Mouse (Mus musculus): ENCODE data around the gene Svop. TPM values are rescaled to one million over a fixed set of nuclear protein-coding genes. Genes with fewer than 3 reads are reported as not detected.
A peak's percentile ranks its signal among the peaks of the same experiment; 100 is the strongest.

Svop gene
- total RNA-seq, 2 experiments from 2014 or later: 107 to 115 TPM

- intact Hi-C loops (cut with DNase I): no loop called here
These were observed 86.8 kb downstream of the Svop start for GRCm38 (mm10) chr5:114004573-114004972.

DNA sequence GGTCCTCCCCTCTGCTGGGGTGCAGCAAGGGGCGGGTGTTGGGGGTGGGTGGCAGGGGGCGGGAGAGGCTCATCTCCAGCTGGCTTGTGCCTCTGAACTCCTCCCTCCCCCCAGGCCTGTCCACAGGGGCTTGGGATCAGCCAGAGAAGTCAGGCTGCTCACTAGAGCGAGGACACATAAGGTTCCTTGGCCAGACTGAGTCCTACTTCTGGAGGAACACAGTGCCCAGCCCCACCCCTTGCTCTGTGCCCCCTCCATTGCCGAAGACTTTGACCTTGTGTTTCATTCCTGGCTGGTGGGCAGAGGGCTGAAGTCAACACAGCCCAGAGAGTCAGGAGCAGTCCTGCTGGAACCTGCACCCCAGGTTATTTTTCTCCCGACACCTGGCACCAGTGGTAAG lies 87.8 kb downstream of the Svop start, which contains the start of gene Dao:
Gene Dao, plus strand, starts transcription at position 162 of the 400 bp plus-strand sequence.
- DNase-seq: peak; percentile 17
- intact Hi-C loops (cut with DNase I): no loop called here

More at GRCm38 (mm10) chr5:114004573-114004972, 86.8 kb downstream of the Svop start:
- DNase-seq: no peak

GRCm38 (mm10) chr5:113999382-113999781 lies 92.0 kb downstream of the Svop start:
- no peak for DNase-seq
- intact Hi-C loops (cut with DNase I): no loop called here

DNA sequence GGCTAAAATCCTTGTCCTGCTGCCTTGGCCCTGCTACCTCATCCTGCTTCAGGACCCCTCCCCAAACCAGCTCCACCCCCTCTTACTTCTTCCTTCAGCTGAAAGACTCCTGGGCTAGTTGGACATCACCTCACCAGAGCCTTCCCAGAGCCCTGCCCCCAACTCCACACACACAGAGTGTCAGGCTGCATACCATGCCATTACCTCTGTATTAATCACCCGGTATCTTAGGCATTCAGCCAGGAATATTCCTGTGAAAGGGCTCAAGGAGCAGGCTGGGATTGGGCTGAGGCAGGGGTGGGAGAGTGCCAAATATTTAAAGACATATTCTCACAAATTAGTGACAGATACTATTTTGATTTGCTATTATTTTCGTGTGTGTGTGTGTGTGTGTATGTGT lies 94.9 kb downstream of the Svop start:
- intact Hi-C loops (cut with DNase I): no loop called here

GRCm38 (mm10) chr5:113993487-113994465 lies 97.6 kb downstream of the Svop start, which contains the start of gene Ssh1:
Gene Ssh1 (minus strand): TSS chr5:113993894.
- DNase-seq: peak; percentile 93
- intact Hi-C loops (cut with DNase I): loop anchor here (5.0 kb wide), 1 partner anchor 439 kb away; no protein-coding TSS in a partner anchor

More for the DNA sequence above, 94.9 kb downstream of the Svop start:
- DNase-seq: no peak

DNA sequence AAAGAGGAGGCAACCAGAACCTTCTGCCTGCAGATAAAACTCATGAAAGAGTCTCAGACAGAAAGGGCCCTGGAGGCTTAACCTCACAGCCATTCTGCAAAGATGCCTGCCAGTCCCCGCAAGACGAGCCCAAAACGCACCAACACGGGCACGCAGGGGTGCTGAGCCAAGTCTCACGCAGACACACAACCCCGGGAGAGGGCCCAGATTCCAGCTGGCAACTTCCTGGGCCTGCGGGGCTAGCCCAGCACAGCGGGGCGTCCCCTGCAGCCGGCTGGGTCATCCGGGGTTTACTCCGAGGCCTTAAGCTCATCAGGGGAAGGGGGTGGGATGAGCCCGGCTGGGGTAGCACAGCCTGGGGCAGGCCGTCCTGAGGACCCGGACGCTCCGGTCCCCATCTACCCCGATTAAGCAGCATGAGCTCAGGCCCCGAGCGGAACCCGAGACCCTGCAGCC lies 98.3 kb downstream of the Svop start:
- intact Hi-C loops (cut with DNase I): loop anchor here (5.0 kb wide), 1 partner anchor 439 kb away; no protein-coding TSS in a partner anchor
- DNase-seq: peak; percentile 59

DNA sequence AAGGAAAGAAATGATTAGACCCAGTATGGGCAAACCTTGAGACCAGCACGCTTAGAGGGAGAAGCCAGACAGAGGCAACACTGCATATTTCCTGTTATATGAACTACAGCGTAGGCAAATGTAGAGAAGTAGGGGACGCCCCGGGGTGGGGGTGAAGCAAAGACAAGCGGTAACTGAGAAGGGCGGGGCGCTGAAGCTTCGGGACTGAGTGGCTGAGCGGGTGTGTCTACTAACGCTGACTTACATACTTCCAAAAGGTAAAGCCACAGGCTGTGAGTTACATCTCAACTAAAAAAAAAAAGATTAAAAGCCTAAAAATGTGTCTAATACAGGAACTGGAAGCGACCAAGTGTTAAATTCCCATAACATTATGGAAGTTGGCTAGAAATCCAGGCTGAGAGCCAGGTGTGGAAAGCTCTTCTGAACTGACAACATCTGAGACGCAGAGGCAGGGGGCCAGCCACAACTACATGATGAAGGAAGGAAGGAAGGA lies 99.0 kb downstream of the Svop start:
- intact Hi-C loops (cut with DNase I): loop anchor here (5.0 kb wide), 1 partner anchor 440 kb away; no protein-coding TSS in a partner anchor
- no peak for DNase-seq

- intact Hi-C loops (cut with DNase I): loop anchor here (5.0 kb wide), 1 partner anchor 441 kb away; no protein-coding TSS in a partner anchor
- DNase-seq: no peak
These were observed 100.2 kb downstream of the Svop start for GRCm38 (mm10) chr5:113991141-113991540.

DNA sequence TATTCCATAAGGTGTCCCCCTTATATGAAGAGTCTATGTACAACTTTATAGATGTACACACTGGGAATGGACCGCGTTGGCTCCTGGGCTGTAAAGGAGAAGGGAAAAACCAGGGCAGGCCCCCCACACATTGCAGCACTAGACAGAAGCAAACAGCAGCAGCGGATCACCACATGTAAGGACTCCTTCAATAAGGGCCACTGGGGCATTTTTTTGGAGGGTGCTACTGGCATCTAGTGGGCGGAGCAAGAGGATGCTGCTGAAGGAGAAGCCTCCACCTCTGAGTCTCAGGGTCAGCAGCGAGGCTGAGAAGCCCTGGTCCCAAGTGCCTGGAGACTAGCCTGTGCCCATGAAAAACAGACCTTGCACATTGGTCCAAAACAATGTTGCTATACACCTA lies 100.8 kb downstream of the Svop start:
- no peak for DNase-seq
- intact Hi-C loops (cut with DNase I): loop anchor here (5.0 kb wide), 1 partner anchor 442 kb away; no protein-coding TSS in a partner anchor

- no peak for DNase-seq
- intact Hi-C loops (cut with DNase I): loop anchor here (5.0 kb wide), 1 partner anchor 443 kb away; no protein-coding TSS in a partner anchor
These were observed 101.8 kb downstream of the Svop start for GRCm38 (mm10) chr5:113989437-113990024.

DNA sequence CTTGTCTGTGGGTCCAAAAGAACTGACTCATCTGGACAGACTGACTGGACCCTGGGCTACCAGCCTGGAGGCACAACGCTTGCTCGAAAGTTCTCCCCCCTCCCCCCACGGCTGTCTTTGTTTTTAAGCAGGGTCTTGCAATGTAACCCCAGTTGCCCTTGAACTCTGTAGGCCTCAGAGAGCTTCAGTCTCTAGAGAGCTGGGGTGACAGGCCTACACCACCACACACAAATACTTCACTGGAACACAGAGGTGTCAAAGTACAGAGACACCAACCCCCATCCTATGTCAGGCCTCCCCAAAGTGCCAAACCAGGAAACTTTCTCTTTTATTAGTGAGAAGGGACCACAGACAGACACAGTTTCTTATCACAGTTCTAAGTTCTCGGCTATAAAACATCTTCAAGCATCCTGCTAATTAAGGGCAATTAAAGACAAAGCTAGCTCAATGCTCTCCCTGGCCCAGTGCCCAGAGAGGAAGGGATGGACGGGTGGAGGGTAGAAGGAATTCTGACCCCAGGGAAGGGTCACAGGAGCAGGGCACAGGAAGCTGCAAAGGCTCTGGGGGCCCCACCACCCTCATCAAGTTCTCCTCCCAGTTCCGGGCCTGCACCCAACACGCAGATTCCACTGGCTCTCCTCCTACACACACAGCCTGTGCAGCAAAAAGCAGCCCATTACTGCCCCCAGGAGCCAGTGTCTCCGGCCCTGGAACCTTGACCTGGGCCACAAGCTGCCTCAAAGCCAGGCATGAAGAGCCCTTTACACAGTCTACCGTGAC lies 105.0 kb downstream of the Svop start:
- intact Hi-C loops (cut with DNase I): no loop called here
- DNase-seq: no peak

- intact Hi-C loops (cut with DNase I): no loop called here
- DNase-seq: no peak
These were observed 105.6 kb downstream of the Svop start for GRCm38 (mm10) chr5:113985737-113986136.

DNA sequence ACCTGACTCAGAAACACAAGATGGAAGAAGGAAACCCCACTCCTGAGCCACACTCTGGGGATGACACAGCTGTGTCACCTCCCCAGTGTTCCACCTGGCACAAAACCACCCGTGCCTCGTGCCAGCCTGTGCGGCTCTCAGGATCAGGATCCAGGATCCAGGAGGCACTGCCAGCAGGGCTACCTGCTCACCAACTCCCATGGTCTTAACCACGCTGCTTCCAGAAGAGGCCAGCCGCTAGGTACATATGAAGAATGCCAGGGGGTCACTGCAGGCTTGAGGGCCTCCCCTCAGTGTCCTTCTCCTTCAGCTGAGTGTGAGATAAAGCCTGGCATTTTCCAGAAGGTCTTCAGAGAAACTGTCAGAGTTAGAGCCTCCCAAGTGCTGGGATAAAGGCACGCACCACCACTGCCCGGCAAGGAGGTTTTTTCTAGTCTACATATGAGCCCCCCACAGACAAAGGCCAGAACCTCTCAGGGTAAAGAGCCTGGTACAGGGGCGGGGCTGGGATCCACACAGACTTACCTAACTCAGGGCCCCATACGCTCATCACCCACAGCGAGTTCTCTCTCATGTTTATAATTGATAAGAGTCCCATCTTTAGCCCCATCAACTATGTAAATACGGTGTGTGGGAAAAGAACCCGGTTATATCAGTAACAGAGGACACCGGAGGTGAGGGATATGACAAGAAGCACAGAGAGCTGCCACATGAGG lies 107.2 kb downstream of the Svop start:
- intact Hi-C loops (cut with DNase I): no loop called here
- DNase-seq: no peak

GRCm38 (mm10) chr5:113983541-113983940 lies 107.8 kb downstream of the Svop start:
- DNase-seq: no peak
- intact Hi-C loops (cut with DNase I): no loop called here

- DNase-seq: no peak
- intact Hi-C loops (cut with DNase I): no loop called here
These were observed 109.5 kb downstream of the Svop start for GRCm38 (mm10) chr5:113981843-113982242.

DNA sequence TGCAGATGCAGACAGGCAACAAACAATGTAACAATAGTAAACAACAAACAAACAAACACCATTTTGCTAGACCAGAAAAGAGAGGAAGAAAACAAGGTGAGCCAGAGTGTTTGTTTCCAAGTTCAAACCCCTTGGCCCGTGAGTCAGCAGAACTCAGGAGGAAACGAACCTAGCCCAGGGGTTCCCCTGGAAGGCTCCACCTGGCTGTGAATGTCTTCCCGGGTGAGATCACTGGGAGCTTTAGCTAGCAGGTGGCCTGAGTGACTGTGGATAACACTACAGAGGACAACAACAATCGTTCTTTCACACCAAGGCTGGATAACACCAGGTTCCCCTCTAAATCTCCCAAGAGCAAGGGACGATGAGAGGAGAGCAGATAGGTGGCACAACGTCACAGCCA lies 110.2 kb downstream of the Svop start:
- no peak for DNase-seq
- intact Hi-C loops (cut with DNase I): no loop called here

- no peak for DNase-seq
- intact Hi-C loops (cut with DNase I): no loop called here
These were observed 110.9 kb downstream of the Svop start for GRCm38 (mm10) chr5:113980511-113980910.

GRCm38 (mm10) chr5:113977309-113977708 lies 114.1 kb downstream of the Svop start:
- DNase-seq: no peak
- intact Hi-C loops (cut with DNase I): no loop called here

Measured in left cerebral cortex, postnatal 4 days (tissue).